ENCODE assay signal across 20 mouse cellular contexts in the genomic region with DNA sequence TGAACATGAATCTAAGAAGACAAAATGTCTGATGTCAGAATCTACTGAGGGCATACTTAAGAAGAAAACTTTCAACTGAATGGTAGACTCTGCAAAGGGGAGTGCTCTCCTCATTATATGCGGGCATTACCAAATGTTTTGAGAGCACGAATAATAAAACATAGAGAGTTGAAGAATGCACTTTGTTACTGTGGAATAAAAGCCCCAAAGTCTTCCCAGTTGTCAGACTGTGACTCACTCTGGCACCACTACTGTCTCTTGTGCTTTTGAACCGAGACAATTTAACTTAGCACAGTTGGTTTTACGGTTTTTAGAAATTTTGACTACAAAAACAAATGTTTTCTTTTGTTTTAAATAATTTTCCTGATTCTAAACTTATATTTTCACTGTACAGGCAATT.
DNase-seq lines count a peak whose midpoint lies in the region; ATAC-seq lines count a peak whose summit lies in the region.
"Had no signal": no experiment of that assay in that cellular context is flagged by ENCODE, and none has a peak within 500 bp of the region (broad histone marks: within the 10 kb centered on the region; RNA-seq: fewer than 3 reads in every experiment).

No protein-coding gene starts in this region.

- peak; percentile 55; the same call in 1 of the 2 replicates for ATAC-seq in frontal cortex, adult (ENCODE audit: low TSS enrichment)
- ATAC-seq: activated CD4-positive, CD25-positive, alpha-beta regulatory T cell, adult 4 months; forebrain, embryonic 14.5 days; forebrain, embryonic 16.5 days; Patski had no signal

- DNase-seq in frontal cortex, postnatal 36 days (ENCODE audit: low spot score in 2 of 2), result no peak
- DNase-seq in layer of hippocampus, adult 9-11 months, result peak; percentile 19
- no peak for DNase-seq in layer of hippocampus, adult 18-20 months (ENCODE audit: low spot score in 2 of 2)
- DNase-seq in telencephalon, adult 2 months (ENCODE audit: low read depth, low spot score), result peak; percentile 42
- DNase-seq in B cell, adult 2 months, result no peak
- DNase-seq: adrenal gland, adult 8-10 months; adrenal gland, postnatal 14 days; adrenal gland, postnatal 36 days; cerebellum, adult 11 months; cerebellum, adult 18-20 months; cerebellum, adult 8-10 months; cerebellum, adult 9-11 months; cerebellum, postnatal 14 days; cerebellum, postnatal 36 days; embryo, embryonic 11 days had no signal

Comparison
In these comparisons a context has a peak if more than half of its experiments do, and no peak if none do; other contexts are left out.
1. DNase-seq: peak in layer of hippocampus, adult 9-11 months (single experiment) and telencephalon, adult 2 months (single experiment); none in frontal cortex, postnatal 36 days (0 of 2), layer of hippocampus, adult 18-20 months (0 of 2) and B cell, adult 2 months (0 of 2).